Mouse (Mus musculus) heart, postnatal 0 days (tissue): Measurements from ENCODE around the gene Aldh3b1.

Experiments used
- CTCF ChIP-seq: IDR thresholded peaks from 2 replicates; pipeline ENCODE4 v1.5.1; 2016; ENCODE audit warnings: antibody characterized with exemption, control low read depth, low read depth
- EP300 ChIP-seq: IDR thresholded peaks from 2 replicates; pipeline ENCODE4 v1.6.1; 2016; ENCODE audit warnings: antibody characterized with exemption, low read depth

DNA sequence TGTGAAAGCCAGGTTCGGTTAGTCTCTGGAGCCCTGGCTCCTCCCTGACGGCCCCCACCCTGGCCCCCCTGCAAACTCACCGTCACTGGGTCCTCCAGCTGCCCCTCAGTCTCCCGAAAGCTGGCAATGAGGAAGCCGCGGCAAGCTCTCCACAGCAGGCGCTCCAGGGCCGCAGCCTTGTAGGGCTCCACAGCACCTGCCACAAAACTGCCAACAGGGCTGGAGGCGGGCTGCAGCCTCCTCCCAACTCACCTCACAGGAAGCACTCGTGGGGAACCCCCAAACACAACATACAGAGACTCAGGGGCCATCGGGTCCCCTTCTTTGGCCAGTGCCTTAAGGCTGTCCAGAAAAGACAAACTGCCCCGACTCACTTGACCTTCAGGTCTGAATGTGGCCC, 26.6 kb downstream of the Aldh3b1 start:
- TF ChIP-seq CTCF, result no peak
- TF ChIP-seq EP300, result no peak
